Mouse (Mus musculus): Measurements from ENCODE around the gene Pcbp1. TPM values are rescaled to one million over a fixed set of nuclear protein-coding genes. Genes with fewer than 3 reads are reported as not detected.

The Pcbp1 gene
- polyA plus RNA-seq, 1 experiment: 166 TPM

DNA sequence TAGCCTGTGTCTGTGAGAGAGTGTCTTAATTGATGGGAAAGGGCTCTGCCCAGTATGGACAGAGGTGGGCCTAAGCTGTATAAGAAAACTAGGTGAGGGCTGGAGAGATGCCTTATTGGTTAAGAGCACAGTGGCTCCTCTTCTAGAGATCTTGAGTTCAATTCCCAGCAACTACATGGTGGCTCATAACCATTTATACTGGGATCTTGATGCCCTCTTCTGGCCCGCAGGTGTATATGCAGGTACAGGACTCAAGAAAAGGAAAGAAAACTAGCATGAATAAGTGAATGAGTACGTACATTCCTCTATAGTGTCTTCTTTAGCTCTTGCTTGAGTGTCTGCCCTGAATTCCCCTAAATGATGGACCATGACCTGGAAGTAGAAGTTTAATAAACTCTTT, 15.5 kb upstream of the Pcbp1 start:
- H3K4me3 ChIP-seq (ENCODE audit: insufficient read depth, low read depth, low read length): no peak overlapping the region

GRCm38 (mm10) chr6:86528451-86528785, 2.3 kb upstream of the Pcbp1 start:
- Histone ChIP-seq H3K4me1 (ENCODE audit: control insufficient read depth, insufficient read depth, low read length) (peaks cover 4% of the 10 kb centered on the region; the same call in 1 of the 2 replicates), H3K27me3 (replicated peaks; ENCODE audit: control insufficient read depth, insufficient read depth, low read length) (no peaks in the 10 kb centered on the region), H3K27ac (ENCODE audit: insufficient read depth, low read depth, low read length) (no peak overlapping the region), H3K4me3 (ENCODE audit: insufficient read depth, low read depth, low read length) (no peak overlapping the region), H3K36me3 (ENCODE audit: control insufficient read depth, insufficient read depth, low read length) (peaks cover 3% of the 10 kb centered on the region; the same call in 1 of the 2 replicates)
- 81% methylated on average over 1 of the region's 1 CpGs for WGBS
- TF ChIP-seq POLR2A (IDR thresholded peaks at IDR 0.05; ENCODE audit: low read depth, low read length): no peak
- TF ChIP-seq CTCF (conservative IDR thresholded peaks at IDR 0.05; ENCODE audit: insufficient read depth, insufficient read length, low read depth, low read length): no peak
- DNase-seq: no peak

More for the DNA sequence above, 15.5 kb upstream of the Pcbp1 start:
- no peak for DNase-seq
- Histone ChIP-seq H3K27ac (ENCODE audit: insufficient read depth, low read depth, low read length) (no peak overlapping the region), H3K27me3 (replicated peaks; ENCODE audit: control insufficient read depth, insufficient read depth, low read length) (no peaks in the 10 kb centered on the region), H3K36me3 (ENCODE audit: control insufficient read depth, insufficient read depth, low read length) (no peaks in the 10 kb centered on the region; the same call in none of the 2 replicates), H3K4me1 (ENCODE audit: control insufficient read depth, insufficient read depth, low read length) (no peaks in the 10 kb centered on the region; the same call in 1 of the 2 replicates)
- no peak for TF ChIP-seq POLR2A (IDR thresholded peaks at IDR 0.05; ENCODE audit: low read depth, low read length)
- TF ChIP-seq CTCF (conservative IDR thresholded peaks at IDR 0.05; ENCODE audit: insufficient read depth, insufficient read length, low read depth, low read length): 0 out of 2 replicates have a peak, but pooled peaks have one; percentile 17
- 92% methylated on average over 2 of the region's 2 CpGs for WGBS

GRCm38 (mm10) chr6:86527766-86528450, 1.8 kb upstream of the Pcbp1 start:
- no peak for TF ChIP-seq POLR2A (IDR thresholded peaks at IDR 0.05; ENCODE audit: low read depth, low read length)
- no peak for TF ChIP-seq CTCF (conservative IDR thresholded peaks at IDR 0.05; ENCODE audit: insufficient read depth, insufficient read length, low read depth, low read length)
- Histone ChIP-seq H3K4me3 (ENCODE audit: insufficient read depth, low read depth, low read length) (no peak overlapping the region), H3K4me1 (ENCODE audit: control insufficient read depth, insufficient read depth, low read length) (peaks cover 8% of the 10 kb centered on the region; the same call in 1 of the 2 replicates), H3K27me3 (replicated peaks; ENCODE audit: control insufficient read depth, insufficient read depth, low read length) (no peaks in the 10 kb centered on the region), H3K27ac (ENCODE audit: insufficient read depth, low read depth, low read length) (peak overlapping the region; percentile 100), H3K36me3 (ENCODE audit: control insufficient read depth, insufficient read depth, low read length) (peaks cover 3% of the 10 kb centered on the region; the same call in 1 of the 2 replicates)
- 28% methylated on average over 3 of the region's 4 CpGs for WGBS
- DNase-seq: no peak

GRCm38 (mm10) chr6:86526961-86527740, 1.0 kb upstream of the Pcbp1 start:
- H3K4me3 ChIP-seq (ENCODE audit: insufficient read depth, low read depth, low read length): peak overlapping the region; percentile 83
- peak; percentile 52 for TF ChIP-seq POLR2A (IDR thresholded peaks at IDR 0.05; ENCODE audit: low read depth, low read length)
- TF ChIP-seq CTCF (conservative IDR thresholded peaks at IDR 0.05; ENCODE audit: insufficient read depth, insufficient read length, low read depth, low read length): no peak
- peaks cover 12% of the 10 kb centered on the region for H3K4me1 ChIP-seq (ENCODE audit: control insufficient read depth, insufficient read depth, low read length)
- peak; percentile 86 for DNase-seq
- no peaks in the 10 kb centered on the region for H3K27me3 ChIP-seq (replicated peaks; ENCODE audit: control insufficient read depth, insufficient read depth, low read length)
- 5% methylated on average over 49 of the region's 49 CpGs for WGBS
- peak overlapping the region; percentile 100 for H3K27ac ChIP-seq (ENCODE audit: insufficient read depth, low read depth, low read length)
- H3K36me3 ChIP-seq (ENCODE audit: control insufficient read depth, insufficient read depth, low read length): peaks cover 2% of the 10 kb centered on the region; the same call in 1 of the 2 replicates

DNA sequence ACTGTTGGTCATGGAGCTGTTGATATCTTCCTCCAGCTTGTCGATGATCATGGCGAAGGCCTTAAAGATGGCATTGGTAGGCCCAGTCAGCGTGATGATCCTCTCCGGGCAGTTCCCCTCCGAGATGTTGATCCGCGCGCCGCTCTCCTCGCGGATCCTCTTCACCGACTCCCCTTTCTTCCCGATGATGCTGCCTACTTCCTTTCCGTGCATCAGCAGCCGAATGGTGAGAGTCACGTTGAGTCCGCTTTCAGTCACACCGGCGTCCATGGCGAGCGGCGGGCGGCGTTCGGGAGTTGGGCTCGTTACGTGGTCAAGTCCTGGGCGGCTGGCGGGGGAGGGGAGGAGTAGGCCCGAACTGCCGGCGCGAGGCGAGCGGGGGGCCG, 482 bp downstream of the Pcbp1 start:
- peak overlapping the region; percentile 97 for H3K27ac ChIP-seq (ENCODE audit: insufficient read depth, low read depth, low read length)
- DNase-seq: peak; percentile 82
- peak overlapping the region; percentile 94 for H3K4me3 ChIP-seq (ENCODE audit: insufficient read depth, low read depth, low read length)
- WGBS: 1% methylated on average over 36 of the region's 36 CpGs
- H3K36me3 ChIP-seq (ENCODE audit: control insufficient read depth, insufficient read depth, low read length): no peaks in the 10 kb centered on the region; the same call in 1 of the 2 replicates
- no peak for TF ChIP-seq POLR2A (IDR thresholded peaks at IDR 0.05; ENCODE audit: low read depth, low read length)
- no peak for TF ChIP-seq CTCF (conservative IDR thresholded peaks at IDR 0.05; ENCODE audit: insufficient read depth, insufficient read length, low read depth, low read length)
- peaks cover 12% of the 10 kb centered on the region for H3K4me1 ChIP-seq (ENCODE audit: control insufficient read depth, insufficient read depth, low read length)
- H3K27me3 ChIP-seq (replicated peaks; ENCODE audit: control insufficient read depth, insufficient read depth, low read length): no peaks in the 10 kb centered on the region

GRCm38 (mm10) chr6:86524879-86525645, 1.1 kb downstream of the Pcbp1 start:
- Histone ChIP-seq H3K27me3 (replicated peaks; ENCODE audit: control insufficient read depth, insufficient read depth, low read length) (no peaks in the 10 kb centered on the region), H3K36me3 (ENCODE audit: control insufficient read depth, insufficient read depth, low read length) (no peaks in the 10 kb centered on the region; the same call in 1 of the 2 replicates), H3K4me1 (ENCODE audit: control insufficient read depth, insufficient read depth, low read length) (peaks cover 16% of the 10 kb centered on the region), H3K27ac (ENCODE audit: insufficient read depth, low read depth, low read length) (peak overlapping the region; percentile 97), H3K4me3 (ENCODE audit: insufficient read depth, low read depth, low read length) (peak overlapping the region; percentile 94)
- DNase-seq: peak; percentile 55
- TF ChIP-seq CTCF (conservative IDR thresholded peaks at IDR 0.05; ENCODE audit: insufficient read depth, insufficient read length, low read depth, low read length) (no peak), POLR2A (IDR thresholded peaks at IDR 0.05; ENCODE audit: low read depth, low read length) (no peak)
- WGBS: under 1% methylated on average over 51 of the region's 51 CpGs
